Mouse (Mus musculus) heart, adult 2 months (tissue): Measurements from ENCODE around the gene Elmod2.

Experiments used
- CTCF ChIP-seq: fragments of 200-600 bp; IDR thresholded peaks from 2 replicates; pipeline ENCODE4 v1.8.1; 2022; ENCODE audit warnings: antibody characterized with exemption, mild to moderate bottlenecking, moderate library complexity
- EP300 ChIP-seq: fragments of 200-500 bp; IDR thresholded peaks from 2 replicates; pipeline ENCODE4 v1.6.1; 2011; ENCODE audit warnings: low read depth, low read length, control low read depth; ENCODE audit not compliant: insufficient read depth
- POLR2A ChIP-seq: fragments of 200-500 bp; IDR thresholded peaks from 2 replicates; pipeline ENCODE4 v1.6.1; 2011; ENCODE audit warnings: mild to moderate bottlenecking, low read depth, low read length, control low read depth; ENCODE audit not compliant: insufficient read depth

GRCm38 (mm10) chr8:83271172-83271571 is 61.1 kb downstream of the Elmod2 start:
- TF ChIP-seq CTCF (no peak), POLR2A (no peak), EP300 (no peak)
